Mouse (Mus musculus): Measurements from ENCODE around the gene Ubash3b. TPM values are rescaled to one million over a fixed set of nuclear protein-coding genes. Genes with fewer than 3 reads are reported as not detected.
A peak's percentile ranks its signal among the peaks of the same experiment; 100 is the strongest.

The Ubash3b gene
- polyA plus RNA-seq, 1 experiment from 2014 or later, result 7.3 TPM

- H3K4me1 ChIP-seq, result peaks cover 44% of the 10 kb centered on the region
- ATAC-seq (ENCODE audit: low FRiP score, low read depth), result no peak
Measured at GRCm38 (mm10) chr9:41103722-41104121, 57.8 kb downstream of the Ubash3b start.

GRCm38 (mm10) chr9:41102613-41103012, 58.9 kb downstream of the Ubash3b start:
- H3K4me1 ChIP-seq, result peaks cover 45% of the 10 kb centered on the region
- 64% methylated on average over 10 of the region's 10 CpGs for WGBS
- no peaks in the 10 kb centered on the region for H3K36me3 ChIP-seq
- no peak overlapping the region for H3K9ac ChIP-seq
- H3K27ac ChIP-seq, result no peak overlapping the region
- H3K4me2 ChIP-seq (replicated peaks), result no peak overlapping the region
- no peaks in the 10 kb centered on the region for H3K27me3 ChIP-seq
- H3K4me3 ChIP-seq, result no peak overlapping the region
- H3K9me3 ChIP-seq, result no peaks in the 10 kb centered on the region
- ATAC-seq (ENCODE audit: low FRiP score, low read depth), result no peak

More at GRCm38 (mm10) chr9:41103722-41104121, 57.8 kb downstream of the Ubash3b start:
- WGBS, result 93% methylated on average over 8 of the region's 8 CpGs
- H3K9ac ChIP-seq, result no peak overlapping the region
- no peak overlapping the region for H3K4me2 ChIP-seq (replicated peaks)
- no peaks in the 10 kb centered on the region for H3K27me3 ChIP-seq
- H3K27ac ChIP-seq, result no peak overlapping the region
- H3K36me3 ChIP-seq, result no peaks in the 10 kb centered on the region
- H3K9me3 ChIP-seq, result no peaks in the 10 kb centered on the region
- no peak overlapping the region for H3K4me3 ChIP-seq

- Histone ChIP-seq H3K9me3 (no peaks in the 10 kb centered on the region), H3K4me2 (replicated peaks) (no peak overlapping the region), H3K27ac (peak overlapping the region; percentile 52; the same call in 1 of the 2 replicates), H3K4me1 (peaks cover 37% of the 10 kb centered on the region), H3K4me3 (no peak overlapping the region), H3K9ac (no peak overlapping the region), H3K27me3 (no peaks in the 10 kb centered on the region), H3K36me3 (no peaks in the 10 kb centered on the region)
- no peak for ATAC-seq (ENCODE audit: low FRiP score, low read depth)
- 73% methylated on average over 8 of the region's 8 CpGs for WGBS
Measured at GRCm38 (mm10) chr9:41099897-41100296, 61.6 kb downstream of the Ubash3b start.

GRCm38 (mm10) chr9:41099067-41099466, 62.4 kb downstream of the Ubash3b start:
- H3K4me1 ChIP-seq, result peaks cover 37% of the 10 kb centered on the region
- H3K4me3 ChIP-seq, result no peak overlapping the region
- H3K36me3 ChIP-seq, result no peaks in the 10 kb centered on the region
- no peak overlapping the region for H3K9ac ChIP-seq
- 30% methylated on average over 5 of the region's 5 CpGs for WGBS
- no peak for ATAC-seq (ENCODE audit: low FRiP score, low read depth)
- H3K9me3 ChIP-seq, result no peaks in the 10 kb centered on the region
- peak overlapping the region; percentile 17; the same call in 1 of the 2 replicates for H3K4me2 ChIP-seq (replicated peaks)
- H3K27me3 ChIP-seq, result no peaks in the 10 kb centered on the region
- peak overlapping the region; percentile 29 for H3K27ac ChIP-seq

GRCm38 (mm10) chr9:41098065-41098464, 63.4 kb downstream of the Ubash3b start:
- no peak overlapping the region for H3K9ac ChIP-seq
- H3K4me1 ChIP-seq, result peaks cover 37% of the 10 kb centered on the region
- H3K4me3 ChIP-seq, result no peak overlapping the region
- 20% methylated on average over 6 of the region's 6 CpGs for WGBS
- no peaks in the 10 kb centered on the region for H3K36me3 ChIP-seq
- H3K27me3 ChIP-seq, result no peaks in the 10 kb centered on the region
- no peaks in the 10 kb centered on the region for H3K9me3 ChIP-seq
- no peak overlapping the region for H3K4me2 ChIP-seq (replicated peaks)
- ATAC-seq (ENCODE audit: low FRiP score, low read depth), result no peak
- peak overlapping the region; percentile 29; the same call in 1 of the 2 replicates for H3K27ac ChIP-seq

GRCm38 (mm10) chr9:41091993-41092392, 69.5 kb downstream of the Ubash3b start:
- 91% methylated on average over 12 of the region's 12 CpGs for WGBS
- no peak for ATAC-seq (ENCODE audit: low FRiP score, low read depth)

GRCm38 (mm10) chr9:41091187-41091586, 70.3 kb downstream of the Ubash3b start:
- Histone ChIP-seq H3K36me3 (no peaks in the 10 kb centered on the region), H3K4me3 (no peak overlapping the region), H3K27me3 (no peaks in the 10 kb centered on the region), H3K4me2 (replicated peaks) (no peak overlapping the region), H3K9ac (no peak overlapping the region), H3K27ac (no peak overlapping the region), H3K4me1 (no peaks in the 10 kb centered on the region), H3K9me3 (no peaks in the 10 kb centered on the region)
- 79% methylated on average over 7 of the region's 7 CpGs for WGBS
- ATAC-seq (ENCODE audit: low FRiP score, low read depth), result no peak

More at GRCm38 (mm10) chr9:41091993-41092392, 69.5 kb downstream of the Ubash3b start:
- Histone ChIP-seq H3K27me3 (no peaks in the 10 kb centered on the region), H3K4me2 (replicated peaks) (no peak overlapping the region), H3K9me3 (no peaks in the 10 kb centered on the region), H3K9ac (no peak overlapping the region), H3K27ac (no peak overlapping the region), H3K4me3 (no peak overlapping the region), H3K36me3 (no peaks in the 10 kb centered on the region), H3K4me1 (no peaks in the 10 kb centered on the region)

GRCm38 (mm10) chr9:41087831-41088383, 73.6 kb downstream of the Ubash3b start:
- ATAC-seq (ENCODE audit: low FRiP score, low read depth), result no peak
- Histone ChIP-seq H3K27ac (no peak overlapping the region), H3K4me3 (no peak overlapping the region), H3K36me3 (no peaks in the 10 kb centered on the region), H3K9me3 (no peaks in the 10 kb centered on the region), H3K27me3 (no peaks in the 10 kb centered on the region), H3K4me1 (peaks cover 16% of the 10 kb centered on the region), H3K9ac (no peak overlapping the region), H3K4me2 (replicated peaks) (no peak overlapping the region)
- WGBS, result 87% methylated on average over 9 of the region's 9 CpGs

- Histone ChIP-seq H3K4me3 (no peak overlapping the region), H3K4me1 (peaks cover 20% of the 10 kb centered on the region), H3K9me3 (no peaks in the 10 kb centered on the region), H3K36me3 (no peaks in the 10 kb centered on the region), H3K4me2 (replicated peaks) (no peak overlapping the region), H3K27me3 (no peaks in the 10 kb centered on the region), H3K9ac (no peak overlapping the region; the same call in 1 of the 2 replicates), H3K27ac (no peak overlapping the region)
- ATAC-seq (ENCODE audit: low FRiP score, low read depth), result peak; percentile 64
- 39% methylated on average over 11 of the region's 11 CpGs for WGBS
Measured at GRCm38 (mm10) chr9:41084191-41084901, 77.2 kb downstream of the Ubash3b start.

GRCm38 (mm10) chr9:41083386-41084055, 78.0 kb downstream of the Ubash3b start:
- WGBS, result 77% methylated on average over 6 of the region's 6 CpGs
- peaks cover 21% of the 10 kb centered on the region for H3K4me1 ChIP-seq
- no peak overlapping the region for H3K27ac ChIP-seq
- no peak overlapping the region for H3K4me2 ChIP-seq (replicated peaks)
- H3K36me3 ChIP-seq, result no peaks in the 10 kb centered on the region
- no peak for ATAC-seq (ENCODE audit: low FRiP score, low read depth)
- no peaks in the 10 kb centered on the region for H3K27me3 ChIP-seq
- no peak overlapping the region for H3K9ac ChIP-seq
- no peaks in the 10 kb centered on the region for H3K9me3 ChIP-seq
- H3K4me3 ChIP-seq, result no peak overlapping the region

GRCm38 (mm10) chr9:41082891-41083290, 78.6 kb downstream of the Ubash3b start:
- Histone ChIP-seq H3K36me3 (no peaks in the 10 kb centered on the region), H3K9me3 (no peaks in the 10 kb centered on the region), H3K27ac (no peak overlapping the region), H3K4me3 (no peak overlapping the region), H3K9ac (no peak overlapping the region), H3K4me2 (replicated peaks) (no peak overlapping the region), H3K27me3 (no peaks in the 10 kb centered on the region), H3K4me1 (peaks cover 27% of the 10 kb centered on the region)
- 93% methylated on average over 3 of the region's 3 CpGs for WGBS
- ATAC-seq (ENCODE audit: low FRiP score, low read depth), result no peak

GRCm38 (mm10) chr9:41080877-41081276, 80.6 kb downstream of the Ubash3b start:
- Histone ChIP-seq H3K4me2 (replicated peaks) (no peak overlapping the region), H3K4me1 (peaks cover 35% of the 10 kb centered on the region), H3K9ac (no peak overlapping the region), H3K4me3 (no peak overlapping the region), H3K36me3 (no peaks in the 10 kb centered on the region), H3K27ac (no peak overlapping the region), H3K27me3 (no peaks in the 10 kb centered on the region), H3K9me3 (no peaks in the 10 kb centered on the region)
- 86% methylated on average over 5 of the region's 5 CpGs for WGBS
- no peak for ATAC-seq (ENCODE audit: low FRiP score, low read depth)
